Mouse (Mus musculus): Measurements from ENCODE around the gene Serpinb9.
"Not testable (repeated sequence)": the region's sequence is repeated elsewhere in the genome, so short reads cannot be mapped to it uniquely, and the experiment has no call there.

Serpinb9 gene

DNA sequence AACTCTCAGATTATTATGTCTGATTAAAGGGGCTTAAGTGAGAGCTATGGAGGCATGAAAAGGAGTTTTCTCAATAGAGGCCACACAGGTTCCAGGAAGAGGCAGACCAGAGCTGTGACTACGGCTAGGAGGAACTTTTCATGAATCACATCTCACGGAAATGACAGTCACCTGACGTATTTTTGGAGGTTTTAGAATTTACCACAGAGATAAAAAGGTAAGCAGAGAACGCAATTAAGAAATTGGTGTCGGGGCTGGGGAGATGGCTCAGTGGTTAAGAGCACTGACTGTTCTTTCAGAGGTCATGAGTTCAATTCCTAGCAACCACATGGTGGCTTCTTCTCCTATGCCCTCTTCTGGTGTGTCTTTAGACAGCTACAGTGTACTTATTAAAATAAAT is 1.7 kb upstream of the Serpinb9 start:
- DNase-seq (ENCODE audit: low read depth, low spot score) = no peak

DNA sequence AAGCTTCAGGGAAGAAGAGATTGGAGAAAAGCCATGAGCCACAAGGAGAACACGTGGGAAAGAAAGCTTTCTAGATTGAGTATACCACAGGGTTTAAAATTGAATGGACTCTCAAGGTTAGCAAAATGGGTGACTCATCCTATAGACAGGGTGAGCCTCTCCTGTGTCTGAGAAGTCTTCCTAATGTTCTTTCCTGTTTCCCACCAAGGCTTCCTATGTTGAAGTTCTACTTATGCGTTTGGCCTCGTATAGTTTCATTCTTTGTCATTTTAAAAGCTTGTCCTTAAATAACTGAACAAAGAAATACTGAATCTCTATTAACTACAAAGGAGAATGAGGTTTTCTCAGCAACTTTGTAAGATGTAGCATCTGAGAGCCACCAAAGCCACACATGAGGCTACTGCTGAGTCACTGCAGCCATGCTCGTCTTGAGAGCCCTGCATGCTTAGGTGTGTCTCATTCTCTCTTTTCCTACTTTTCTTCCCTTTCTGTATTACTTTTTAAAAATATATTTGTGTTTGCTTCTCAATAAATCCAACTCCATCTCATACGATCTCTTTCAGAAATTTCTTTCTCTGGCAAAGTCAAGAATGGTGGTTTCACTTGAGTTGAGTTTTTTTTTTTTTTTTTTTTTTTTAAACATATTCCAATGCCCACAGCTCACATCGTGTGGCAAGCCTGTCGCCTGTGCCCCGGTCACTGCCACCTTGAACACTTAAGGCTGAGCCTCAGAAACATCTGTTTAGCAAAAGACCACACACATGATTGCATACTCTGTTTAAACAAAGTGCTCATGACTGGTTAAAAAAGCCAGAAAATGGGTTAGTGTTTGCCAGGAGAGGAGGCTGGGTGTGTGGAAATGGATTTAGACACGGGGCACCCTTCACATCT is 718 bp downstream of the Serpinb9 start:
- DNase-seq (ENCODE audit: low read depth, low spot score) = no peak

DNA sequence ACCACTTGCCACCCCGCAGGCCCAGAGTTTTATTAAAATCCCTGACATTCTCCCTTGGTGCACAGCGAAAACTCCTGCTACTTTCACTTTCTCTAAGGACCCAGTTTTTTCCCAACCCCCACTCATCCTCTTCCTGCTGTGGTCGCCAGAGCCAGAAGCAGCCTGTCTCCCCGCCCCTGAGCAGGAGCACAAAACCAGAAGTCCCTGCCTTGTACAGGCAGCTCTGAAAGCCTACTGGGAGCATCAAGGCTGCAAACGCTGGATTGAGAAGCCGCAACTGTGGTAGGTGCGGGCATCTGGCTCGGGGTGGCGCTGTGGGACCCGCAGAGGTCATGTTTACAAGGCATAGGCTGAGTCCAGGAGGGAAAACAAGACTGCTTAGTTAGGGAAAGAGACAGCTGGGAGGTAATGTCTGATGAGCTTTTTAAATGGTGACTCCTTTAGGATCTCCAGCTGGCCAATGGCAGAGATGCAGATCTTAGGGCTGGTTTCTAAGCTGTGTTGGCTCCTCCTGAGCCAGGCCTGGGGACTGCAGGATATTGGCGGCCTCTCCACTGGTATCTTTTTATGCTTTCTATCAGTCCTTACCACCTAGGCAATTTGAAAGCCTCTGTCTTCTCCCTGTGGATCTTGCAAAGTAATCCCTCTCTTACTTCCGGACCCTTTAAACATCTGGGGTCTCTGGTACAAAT is 1.5 kb downstream of the Serpinb9 start:
- DNase-seq (ENCODE audit: low read depth, low spot score) = peak; percentile 62

DNA sequence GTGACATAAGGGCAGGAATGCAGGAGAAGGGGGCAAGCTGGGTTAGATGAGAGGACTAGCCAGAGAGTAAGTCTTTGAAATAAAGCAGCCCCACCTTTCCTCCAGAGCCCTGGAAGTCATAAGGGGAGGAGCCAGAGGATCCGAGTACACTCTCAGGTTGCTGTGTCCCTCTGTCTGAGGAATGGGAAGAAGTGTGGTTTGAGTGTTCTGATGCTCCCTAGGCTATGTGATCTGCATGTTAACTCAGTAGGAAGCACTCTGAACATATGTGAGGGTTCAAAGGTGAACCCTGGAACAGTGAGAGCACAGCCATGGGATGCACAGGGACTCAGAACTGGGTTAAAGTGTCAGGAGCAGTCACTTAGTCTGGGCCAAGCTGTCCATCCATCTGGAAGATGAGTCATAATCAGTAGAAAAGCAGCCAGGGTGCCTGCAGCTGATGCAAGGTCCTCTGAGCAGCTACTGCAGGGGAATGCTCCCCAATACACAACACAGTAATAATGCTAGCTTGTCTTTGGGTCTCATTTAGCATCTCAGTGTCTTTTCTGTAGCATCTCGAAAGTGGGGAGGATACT is 2.5 kb downstream of the Serpinb9 start:
- DNase-seq (ENCODE audit: low read depth, low spot score) = peak; percentile 6

DNA sequence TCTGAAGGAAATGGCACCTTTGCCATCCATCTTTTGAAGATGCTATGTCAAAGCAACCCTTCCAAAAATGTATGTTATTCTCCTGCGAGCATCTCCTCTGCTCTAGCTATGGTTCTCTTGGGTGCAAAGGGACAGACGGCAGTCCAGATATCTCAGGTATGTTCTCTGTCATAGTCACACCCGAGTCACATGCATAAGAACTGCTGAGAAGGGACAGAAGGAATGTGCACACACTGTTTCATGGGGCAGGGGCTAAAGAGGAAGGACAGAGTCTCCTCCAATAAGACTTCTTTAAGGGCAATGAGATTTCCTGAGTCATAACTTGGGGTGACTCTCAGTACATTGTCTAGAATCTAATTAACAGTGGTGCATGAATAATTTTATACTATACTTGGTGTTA is 3.5 kb downstream of the Serpinb9 start:
- DNase-seq (ENCODE audit: low read depth, low spot score) = no peak

- DNase-seq (ENCODE audit: low read depth, low spot score) = no peak
These were observed 9.3 kb downstream of the Serpinb9 start for GRCm38 (mm10) chr13:33012395-33012794.

DNA sequence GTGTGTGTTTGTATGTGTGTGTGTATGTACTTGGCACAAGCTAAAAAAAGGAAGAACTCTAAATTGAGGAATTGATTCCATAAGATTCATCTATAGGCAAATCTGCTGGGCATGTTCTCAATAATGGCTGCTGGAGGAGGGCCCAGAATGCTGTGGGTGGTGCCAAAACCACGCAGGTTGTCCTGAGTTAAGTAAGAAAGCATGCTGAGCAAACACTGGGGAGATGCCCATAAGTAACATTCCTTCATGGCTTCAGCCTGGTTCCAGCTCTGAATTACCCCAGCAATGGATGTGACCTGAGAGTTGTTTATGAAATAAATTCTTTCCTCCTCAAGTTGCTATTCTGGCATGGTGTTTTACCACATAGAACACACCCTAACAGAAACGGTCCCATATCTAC is 10.2 kb downstream of the Serpinb9 start:
- no peak for DNase-seq (ENCODE audit: low read depth, low spot score)

- DNase-seq (ENCODE audit: low read depth, low spot score) = no peak
These were observed 19.3 kb downstream of the Serpinb9 start for GRCm38 (mm10) chr13:33022371-33022770.

- DNase-seq (ENCODE audit: low read depth, low spot score) = no peak
These were observed 23.5 kb downstream of the Serpinb9 start for GRCm38 (mm10) chr13:33026427-33027057.

DNA sequence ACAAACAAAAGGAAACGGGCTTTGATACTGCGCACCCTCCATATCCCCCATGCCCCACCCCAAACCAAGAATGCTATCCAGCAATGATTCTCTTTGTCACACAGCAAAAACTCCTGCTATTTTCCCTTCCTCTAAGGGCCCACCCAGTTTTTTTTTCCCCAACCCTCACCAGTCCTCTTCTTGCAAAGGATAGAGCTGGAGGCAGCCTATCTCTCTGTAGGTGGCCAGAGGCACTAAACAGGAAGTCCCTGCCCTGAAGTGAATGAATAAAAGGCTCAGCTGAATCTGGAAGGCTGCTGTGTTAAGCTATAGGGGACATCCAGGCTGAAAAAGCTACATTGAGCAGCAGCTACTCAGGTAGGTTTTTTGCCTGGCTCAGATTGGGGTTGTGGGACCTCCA is 24.2 kb downstream of the Serpinb9 start, which contains the start of gene Serpinb9b:
TSS of gene Serpinb9b (plus strand) at position 173 of the 400 bp plus-strand sequence.
- no peak for DNase-seq (ENCODE audit: low read depth, low spot score)

DNA sequence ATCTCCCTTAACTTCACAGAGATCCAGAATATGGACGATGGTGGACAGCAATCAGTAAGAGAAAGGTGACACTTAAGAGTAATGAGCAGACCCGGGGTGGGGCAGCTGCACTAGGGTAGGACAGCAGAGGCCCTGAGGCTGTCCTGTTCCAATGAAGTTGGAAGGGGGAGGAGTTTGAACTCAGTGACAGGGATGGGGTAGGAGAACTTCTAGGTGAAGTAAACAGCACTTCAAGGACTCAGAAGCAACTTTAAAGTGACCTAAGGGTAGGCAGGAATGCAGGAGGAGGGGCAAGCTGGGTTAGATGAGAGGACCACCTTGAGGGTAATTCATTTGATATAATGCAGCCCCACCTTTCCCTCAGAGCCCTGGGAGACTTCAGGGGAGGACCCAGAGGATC is 25.1 kb downstream of the Serpinb9 start:
- no peak for DNase-seq (ENCODE audit: low read depth, low spot score)

- DNase-seq (ENCODE audit: low read depth, low spot score) = no peak
These were observed 25.5 kb downstream of the Serpinb9 start for GRCm38 (mm10) chr13:33028550-33028949.

- DNase-seq (ENCODE audit: low read depth, low spot score) = not testable (repeated sequence)
These were observed 26.4 kb downstream of the Serpinb9 start for GRCm38 (mm10) chr13:33029478-33029877.

DNA sequence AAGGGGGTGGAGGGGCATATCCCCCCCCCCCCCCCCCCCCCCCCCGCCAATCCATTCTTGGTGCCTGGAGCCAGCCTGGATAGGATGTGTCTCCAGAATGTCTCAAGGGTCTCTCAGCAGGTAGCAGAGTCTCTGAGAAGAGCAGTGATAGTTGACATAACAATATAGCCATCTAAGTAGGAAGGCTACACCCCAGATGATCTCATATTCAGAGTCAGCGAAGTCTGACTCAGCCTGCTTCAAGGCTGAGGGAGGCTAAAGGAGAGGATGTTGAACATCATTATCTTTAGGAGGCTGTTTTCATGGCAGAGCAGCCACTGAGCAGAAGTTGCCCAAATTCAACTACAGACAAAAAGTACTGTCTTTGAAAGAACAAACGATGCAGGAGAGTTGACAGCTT is 27.2 kb downstream of the Serpinb9 start:
- DNase-seq (ENCODE audit: low read depth, low spot score) = no peak

DNA sequence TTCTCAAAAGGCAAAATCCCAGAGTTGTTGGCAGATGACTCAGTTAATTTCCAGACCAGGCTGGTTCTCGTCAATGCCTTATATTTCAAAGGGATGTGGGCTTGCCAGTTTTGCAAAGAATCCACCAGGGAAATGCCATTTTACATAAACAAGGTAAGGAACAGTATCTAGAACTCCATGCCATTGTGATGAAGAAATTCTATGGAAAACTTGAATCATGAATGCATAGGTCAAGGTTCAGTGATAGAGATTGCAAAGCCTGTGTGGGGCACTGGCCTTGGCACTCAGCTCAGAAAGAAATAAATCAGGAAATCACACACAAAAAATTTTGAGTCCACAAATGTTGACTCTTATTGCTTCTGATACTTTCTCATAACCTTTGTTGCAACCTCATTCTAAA is 32.5 kb downstream of the Serpinb9 start:
- DNase-seq (ENCODE audit: low read depth, low spot score) = no peak

GRCm38 (mm10) chr13:33043542-33043941 is 40.5 kb downstream of the Serpinb9 start:
- DNase-seq (ENCODE audit: low read depth, low spot score) = no peak

DNA sequence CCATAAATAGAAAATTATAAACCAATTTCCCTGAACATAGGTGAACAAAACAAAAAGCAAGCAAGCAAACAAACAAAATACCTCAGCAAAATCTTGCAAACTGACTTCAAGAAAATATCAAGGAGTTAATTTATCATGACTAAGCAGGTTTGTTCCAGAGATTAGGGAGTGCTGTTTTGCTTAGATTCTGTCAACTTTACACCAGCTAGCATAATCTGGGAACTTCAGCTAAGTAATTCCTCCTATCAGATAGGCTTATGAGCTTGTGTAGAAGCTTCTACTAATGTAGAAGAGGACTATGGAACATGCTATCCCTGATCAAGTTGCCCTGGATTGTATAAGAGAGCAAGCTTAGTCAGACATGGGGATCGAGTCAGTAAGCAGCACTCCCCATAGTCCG is 44.2 kb downstream of the Serpinb9 start:
- no peak for DNase-seq (ENCODE audit: low read depth, low spot score)

DNA sequence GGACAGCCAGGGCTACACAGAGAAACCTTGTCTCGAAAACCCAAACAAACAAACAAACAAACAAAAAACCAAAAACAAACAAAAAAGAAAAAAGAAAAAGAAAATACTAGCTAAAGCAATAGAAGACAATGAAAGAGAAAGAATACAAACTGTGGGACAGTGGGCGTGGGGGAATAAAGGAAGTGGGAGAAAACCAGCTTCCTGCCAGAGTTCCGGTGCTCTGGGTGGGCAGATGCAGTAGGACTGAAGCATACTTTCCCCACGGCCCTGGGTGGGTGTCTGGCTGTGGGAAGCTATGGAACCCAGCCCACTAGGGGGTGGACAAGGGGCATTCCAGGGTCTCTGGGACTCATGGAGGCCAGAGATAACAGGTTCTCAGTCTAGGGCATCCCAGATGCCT is 45.1 kb downstream of the Serpinb9 start:
- DNase-seq (ENCODE audit: low read depth, low spot score) = no peak

GRCm38 (mm10) chr13:33051697-33052096 is 48.6 kb downstream of the Serpinb9 start:
- no peak for DNase-seq (ENCODE audit: low read depth, low spot score)

- DNase-seq (ENCODE audit: low read depth, low spot score) = no peak
These were observed 60.0 kb downstream of the Serpinb9 start for GRCm38 (mm10) chr13:33063048-33063447.
